9 mouse cellular contexts compared by ENCODE assay signal in genomic region chr11:77625061-77625855, GRCm38 (mm10). TPM values are rescaled to one million over a fixed set of nuclear protein-coding genes. Genes with fewer than 3 reads are reported as not detected.
DNase-seq lines count a peak whose midpoint lies in the region; ATAC-seq and TF ChIP-seq lines count a peak whose summit lies in the region.
"Had no signal": no experiment of that assay in that cellular context is flagged by ENCODE, and none has a peak within 500 bp of the region (broad histone marks: within the 10 kb centered on the region; RNA-seq: fewer than 3 reads in every experiment).

No protein-coding gene starts in this region.

- H3K9me3 ChIP-seq in intestine, embryonic 15.5 days, result no peaks in the 10 kb centered on the region
- H3K9me3 ChIP-seq in midbrain, postnatal 0 days (ENCODE audit: low read length), result no peaks in the 10 kb centered on the region

- H3K79me2 ChIP-seq in liver, adult 2 months (ENCODE audit: control insufficient read depth, insufficient read depth, low read length), result no peaks in the 10 kb centered on the region

- 0 out of 2 replicates have a peak overlapping the region, but pooled peaks have one; percentile 5 for H3K9ac ChIP-seq in intestine, embryonic 15.5 days
- H3K9ac ChIP-seq in liver, adult 2 months (ENCODE audit: low read depth, low read length), result no peak overlapping the region
- H3K9ac ChIP-seq in midbrain, postnatal 0 days (replicated peaks; ENCODE audit: low read length, poor library complexity, severe bottlenecking), result peak overlapping the region; percentile 56

- TF ChIP-seq CTCF in liver, adult 2 months (IDR thresholded peaks at IDR 0.05; ENCODE audit: low read depth, low read length), result no peak
- TF ChIP-seq CTCF in midbrain, postnatal 0 days (IDR thresholded peaks at IDR 0.05), result no peak

- no peaks in the 10 kb centered on the region for H3K36me3 ChIP-seq in intestine, embryonic 15.5 days
- H3K36me3 ChIP-seq in liver, adult 2 months (ENCODE audit: control insufficient read depth, insufficient read depth, low read length), result no peaks in the 10 kb centered on the region
- H3K36me3 ChIP-seq in midbrain, postnatal 0 days (ENCODE audit: insufficient read depth, low read length), result no peaks in the 10 kb centered on the region

- peak overlapping the region; percentile 26 for H3K4me3 ChIP-seq in intestine, embryonic 15.5 days (replicated peaks)
- H3K4me3 ChIP-seq in liver, adult 2 months (ENCODE audit: insufficient read depth, low read depth, low read length), result no peak overlapping the region
- H3K4me3 ChIP-seq in midbrain, postnatal 0 days (ENCODE audit: low read depth, low read length), result peak overlapping the region; percentile 42

- peak; percentile 38 for DNase-seq in cerebellum, adult 11 months
- peak; percentile 81 to 84 for DNase-seq in cerebellum, postnatal 10 days
- DNase-seq in frontal cortex, postnatal 36 days (ENCODE audit: low spot score in 2 of 2), result peak; percentile 45 to 65
- peak; percentile 13 for DNase-seq in liver, adult 2 months (ENCODE audit: extremely low read depth, low read depth, low spot score)
- peak; percentile 81 for DNase-seq in midbrain, postnatal 0 days (ENCODE audit: low spot score)
- DNase-seq in thymus, postnatal 25 days, result peak; percentile 55

- ATAC-seq in cerebellum, adult (ENCODE audit: insufficient number of reproducible peaks, low FRiP score, low TSS enrichment), result no peak
- ATAC-seq in intestine, embryonic 15.5 days, result no peak
- peak; percentile 62; the same call in 1 of the 2 replicates for ATAC-seq in midbrain, postnatal 0 days (ENCODE audit: low FRiP score)

- WGBS in intestine, embryonic 15.5 days, result 14% methylated on average over 11 of the region's 11 CpGs
- 18% methylated on average over 11 of the region's 11 CpGs for WGBS in liver, adult 2 months
- 4% methylated on average over 11 of the region's 11 CpGs for WGBS in midbrain, postnatal 0 days

- peak overlapping the region; percentile 79 for H3K4me2 ChIP-seq in intestine, embryonic 15.5 days (replicated peaks)
- peak overlapping the region; percentile 82 for H3K4me2 ChIP-seq in midbrain, postnatal 0 days (ENCODE audit: low read depth, low read length, poor library complexity, severe bottlenecking)

- H3K27ac ChIP-seq in intestine, embryonic 15.5 days, result no peak overlapping the region
- no peak overlapping the region for H3K27ac ChIP-seq in liver, adult 2 months (replicated peaks; ENCODE audit: insufficient read depth, low read depth, low read length)
- peak overlapping the region; percentile 88 for H3K27ac ChIP-seq in midbrain, postnatal 0 days (ENCODE audit: low read depth, low read length)
- H3K27ac ChIP-seq: macrophage had no signal

- H3K4me1 ChIP-seq in intestine, embryonic 15.5 days (replicated peaks), result peaks cover 15% of the 10 kb centered on the region
- H3K4me1 ChIP-seq in liver, adult 2 months (ENCODE audit: control insufficient read depth, insufficient read depth, low read length), result no peaks in the 10 kb centered on the region; the same call in 1 of the 2 replicates
- H3K4me1 ChIP-seq in midbrain, postnatal 0 days (ENCODE audit: insufficient read depth, low read length), result peaks cover 7% of the 10 kb centered on the region; the same call in 1 of the 2 replicates

- TF ChIP-seq POLR2A in liver, adult 2 months (IDR thresholded peaks at IDR 0.05; ENCODE audit: extremely low read depth, insufficient read depth, low read length), result no peak

- H3K27me3 ChIP-seq in intestine, embryonic 15.5 days (replicated peaks), result no peaks in the 10 kb centered on the region
- H3K27me3 ChIP-seq in liver, adult 2 months (ENCODE audit: control insufficient read depth, insufficient read depth, low read length), result peaks cover 2% of the 10 kb centered on the region; the same call in 1 of the 2 replicates
- no peaks in the 10 kb centered on the region for H3K27me3 ChIP-seq in midbrain, postnatal 0 days (ENCODE audit: insufficient read depth, low read length)

RNA-seq across cellular contexts. Expression of gene Taok1, which starts 17.6 kb away (rescaled TPM):
- polyA plus RNA-seq in intestine, embryonic 15.5 days (2015; fragmentation: Nextera tagmentation; extraction: Ambion mirVana), result 12.1 and 12.8 TPM in 2 replicates
- total RNA-seq in liver, adult 2 months (2014; rRNA removed), result 23.0 and 24.6 TPM in 2 replicates
- polyA plus RNA-seq in liver, adult 2 months (2012; rRNA removed), result 2.5 and 2.6 TPM in 2 replicates
- total RNA-seq in midbrain, postnatal 0 days (2014; rRNA removed), result 69.7 and 85.1 TPM in 2 replicates
- polyA plus RNA-seq in midbrain, postnatal 0 days (2015; fragmentation: Nextera tagmentation; extraction: Ambion mirVana), result 28.0 and 32.6 TPM in 2 replicates

Comparison
In these comparisons a context has a peak if more than half of its experiments do, and no peak if none do; other contexts are left out.
1. DNase-seq: peak in every context shown above with its lines; median percentile 82 in cerebellum, postnatal 10 days; 81 in midbrain, postnatal 0 days; 55 in frontal cortex, postnatal 36 days; 55 in thymus, postnatal 25 days; 38 in cerebellum, adult 11 months; 13 in liver, adult 2 months.